Mouse (Mus musculus) stomach, embryonic 14.5 days (tissue): Measurements from ENCODE around the gene Fig4. TPM values are rescaled to one million over a fixed set of nuclear protein-coding genes. Genes with fewer than 3 reads are reported as not detected.

Source experiments
- ATAC-seq: fragments of 200-750 bp; cut with Nextera tagmentation; 2 replicates; pipeline ENCODE4 v1.8.0; 2017; ENCODE audit warnings: low read depth, moderate TSS enrichment; ENCODE audit not compliant: insufficient number of reproducible peaks, insufficient read depth, low FRiP score
- H3K27ac ChIP-seq: fragments of 300-500 bp; sonication (generic); 2 replicates; pipeline ENCODE4 v1.5.1; 2014; ENCODE audit warnings: mild to moderate bottlenecking, low read length, moderate library complexity, mixed read lengths
- H3K27me3 ChIP-seq: fragments of 300-500 bp; sonication (generic); 2 replicates; pipeline ENCODE4 v1.6.1; 2014; ENCODE audit warnings: low read length, control low read depth, mixed read lengths; ENCODE audit not compliant: control insufficient read depth, insufficient read depth
- H3K36me3 ChIP-seq: fragments of 300-500 bp; sonication (generic); 2 replicates; pipeline ENCODE4 v1.6.1; 2014; ENCODE audit warnings: mild to moderate bottlenecking, control low read depth, low read length, moderate library complexity, mixed read lengths; ENCODE audit not compliant: control insufficient read depth, insufficient read depth
- H3K4me1 ChIP-seq: fragments of 300-500 bp; sonication (generic); 2 replicates; pipeline ENCODE4 v1.6.1; 2014; ENCODE audit warnings: low read length, control low read depth, mixed read lengths; ENCODE audit not compliant: control insufficient read depth, insufficient read depth
- H3K4me2 ChIP-seq: fragments of 300-500 bp; sonication (generic); replicated peaks from 2 replicates; pipeline ENCODE4 v1.6.1; 2014; ENCODE audit warnings: low read depth, low read length, control low read depth
- H3K4me3 ChIP-seq: fragments of 300-500 bp; sonication (generic); 2 replicates; pipeline ENCODE4 v1.5.1; 2014; ENCODE audit warnings: low read depth, low read length, control low read depth
- H3K9ac ChIP-seq: fragments of 300-500 bp; sonication (generic); replicated peaks from 2 replicates; pipeline ENCODE4 v1.6.1; 2014; ENCODE audit warnings: low read depth, mild to moderate bottlenecking, control low read depth, low read length, moderate library complexity, mixed read lengths
- H3K9me3 ChIP-seq: fragments of 300-500 bp; sonication (generic); 2 replicates; pipeline ENCODE4 v1.6.1; 2016; ENCODE audit warnings: low read depth, low read length, control low read depth; ENCODE audit not compliant: control insufficient read depth
- WGBS: fragments of 180-500 bp; shearing (Covaris S2); extraction: QIAGEN DNeasy Blood & Tissue Kit; methylation state at CpG from one replicate; pipeline ENCODE4 v1.1.7; 2014; 5-methylcytosine and 5-hydroxymethylcytosine counted together
- polyA plus RNA-seq: library from polyadenylated mRNA; unstranded; fragments of >200 nt; fragmentation: Nextera tagmentation; extraction: Ambion mirVana; gene quantifications from 2 replicates; pipeline ENCODE4 v1.2.1, GENCODE M21; 2014

Fig4 gene
- polyA plus RNA-seq, 1 experiment from 2014 or later: 17.0 TPM

DNA sequence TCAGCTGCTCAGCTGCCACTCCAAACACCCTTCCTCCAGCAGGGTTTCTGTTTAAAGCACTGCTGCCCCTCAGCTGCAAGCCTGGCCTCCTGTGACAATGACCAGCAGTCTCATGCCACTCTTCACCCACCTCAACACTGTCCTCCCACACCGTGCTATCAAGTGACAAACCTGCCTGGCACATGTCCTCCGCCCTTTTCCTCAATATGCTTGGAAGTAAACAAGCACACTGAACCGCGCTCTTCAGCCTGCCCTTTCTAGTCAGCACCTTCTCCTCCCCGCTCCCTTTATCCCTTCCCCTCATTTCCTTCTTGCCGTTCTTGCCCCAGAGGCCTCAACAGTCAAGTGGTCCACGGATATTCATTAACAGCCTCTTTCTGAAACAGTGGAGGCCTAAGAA is 62.0 kb downstream of the Fig4 start:
- Histone ChIP-seq H3K36me3 (no peaks in the 10 kb centered on the region), H3K4me3 (no peak overlapping the region), H3K9me3 (no peaks in the 10 kb centered on the region), H3K4me1 (no peaks in the 10 kb centered on the region), H3K27ac (no peak overlapping the region), H3K9ac (no peak overlapping the region), H3K4me2 (no peak overlapping the region), H3K27me3 (no peaks in the 10 kb centered on the region)
- WGBS: 30% methylated on average over 7 of the region's 7 CpGs
- no peak for ATAC-seq

GRCm38 (mm10) chr10:41236020-41236419 is 67.0 kb downstream of the Fig4 start:
- 0 out of 2 replicates have a peak, but pooled peaks have one; percentile 33 for ATAC-seq
- no peaks in the 10 kb centered on the region for H3K4me1 ChIP-seq
- no peaks in the 10 kb centered on the region for H3K36me3 ChIP-seq
- no peak overlapping the region for H3K4me2 ChIP-seq
- no peak overlapping the region for H3K27ac ChIP-seq
- 82% methylated on average over 2 of the region's 2 CpGs for WGBS
- H3K27me3 ChIP-seq: no peaks in the 10 kb centered on the region
- no peaks in the 10 kb centered on the region for H3K9me3 ChIP-seq
- no peak overlapping the region for H3K9ac ChIP-seq
- no peak overlapping the region for H3K4me3 ChIP-seq

DNA sequence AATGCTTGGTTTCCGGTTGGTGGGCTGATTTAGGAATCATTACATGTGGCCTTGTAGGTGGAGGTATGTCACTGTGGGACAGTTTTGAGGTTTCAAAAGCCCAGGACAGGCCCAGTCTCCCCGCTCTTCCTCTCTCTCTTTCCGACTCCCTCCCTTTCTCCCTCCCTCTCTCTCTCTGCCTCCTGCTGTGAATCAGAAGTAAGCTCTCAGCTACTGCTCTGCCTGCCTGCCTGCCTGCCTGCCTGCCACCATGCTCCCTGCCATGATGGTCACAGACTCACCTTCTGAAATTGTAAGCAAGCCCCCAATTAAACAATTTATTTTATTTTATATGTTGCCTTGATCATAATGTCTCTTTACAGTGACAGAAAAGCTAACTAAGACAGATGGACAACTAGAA is 67.5 kb downstream of the Fig4 start:
- Histone ChIP-seq H3K27me3 (no peaks in the 10 kb centered on the region), H3K9ac (no peak overlapping the region), H3K4me3 (no peak overlapping the region), H3K36me3 (no peaks in the 10 kb centered on the region), H3K4me1 (no peaks in the 10 kb centered on the region), H3K9me3 (no peaks in the 10 kb centered on the region), H3K4me2 (no peak overlapping the region), H3K27ac (no peak overlapping the region)
- ATAC-seq: no peak
- 89% methylated on average over 3 of the region's 3 CpGs for WGBS

GRCm38 (mm10) chr10:41235159-41235558 is 67.9 kb downstream of the Fig4 start:
- no peaks in the 10 kb centered on the region for H3K4me1 ChIP-seq
- no peaks in the 10 kb centered on the region for H3K27me3 ChIP-seq
- H3K4me2 ChIP-seq: no peak overlapping the region
- 94% methylated on average over 2 of the region's 2 CpGs for WGBS
- no peak for ATAC-seq
- H3K4me3 ChIP-seq: no peak overlapping the region
- H3K9me3 ChIP-seq: no peaks in the 10 kb centered on the region
- H3K27ac ChIP-seq: no peak overlapping the region
- H3K9ac ChIP-seq: no peak overlapping the region
- H3K36me3 ChIP-seq: no peaks in the 10 kb centered on the region

- 80% methylated on average over 9 of the region's 9 CpGs for WGBS
- no peak overlapping the region for H3K9ac ChIP-seq
- H3K27me3 ChIP-seq: no peaks in the 10 kb centered on the region
- no peaks in the 10 kb centered on the region for H3K36me3 ChIP-seq
- no peaks in the 10 kb centered on the region for H3K9me3 ChIP-seq
- no peaks in the 10 kb centered on the region for H3K4me1 ChIP-seq
- no peak for ATAC-seq
- no peak overlapping the region for H3K4me2 ChIP-seq
- H3K27ac ChIP-seq: no peak overlapping the region
- no peak overlapping the region for H3K4me3 ChIP-seq
Observed at GRCm38 (mm10) chr10:41234552-41234951, 68.5 kb downstream of the Fig4 start.

- no peaks in the 10 kb centered on the region for H3K36me3 ChIP-seq
- no peaks in the 10 kb centered on the region for H3K4me1 ChIP-seq
- no peak overlapping the region for H3K27ac ChIP-seq
- no peak overlapping the region for H3K4me2 ChIP-seq
- no peak overlapping the region for H3K9ac ChIP-seq
- 79% methylated on average over 6 of the region's 6 CpGs for WGBS
- no peaks in the 10 kb centered on the region for H3K9me3 ChIP-seq
- no peak for ATAC-seq
- no peak overlapping the region for H3K4me3 ChIP-seq
- no peaks in the 10 kb centered on the region for H3K27me3 ChIP-seq
Observed at GRCm38 (mm10) chr10:41233140-41233539, 69.9 kb downstream of the Fig4 start.

DNA sequence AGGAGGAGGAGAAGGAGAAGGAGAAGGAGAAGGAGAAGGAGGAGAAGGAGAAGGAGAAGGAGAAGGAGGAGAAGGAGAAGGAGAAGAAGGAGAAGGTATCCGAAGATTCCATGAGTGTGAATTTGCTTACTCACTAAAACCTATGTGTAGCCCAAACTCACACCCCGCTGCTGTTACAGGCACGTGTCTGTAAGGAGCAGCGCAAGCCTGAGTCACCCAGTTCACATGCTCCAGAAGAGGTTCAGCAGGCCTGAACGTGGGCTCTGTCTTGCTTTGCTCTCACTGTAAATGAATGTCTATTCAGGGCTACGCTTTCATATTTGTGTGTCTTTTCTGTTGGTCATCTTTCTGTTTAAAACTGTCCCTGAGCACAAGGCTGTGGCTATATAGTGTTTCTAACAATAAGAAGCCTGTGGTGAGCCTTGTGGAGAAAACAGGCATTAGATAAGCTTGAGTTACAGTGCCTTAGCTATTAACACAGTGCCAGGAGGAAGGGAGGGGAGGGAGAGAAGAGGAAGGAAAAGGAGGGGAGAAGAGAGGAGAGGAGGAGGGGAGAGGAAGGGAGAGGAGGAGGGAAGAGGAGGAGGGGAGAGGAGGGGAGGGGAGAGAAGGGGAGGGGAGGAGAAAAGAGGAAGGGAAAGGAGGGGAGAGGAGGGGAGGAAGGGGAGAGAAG is 71.8 kb downstream of the Fig4 start:
- WGBS: 89% methylated on average over 6 of the region's 6 CpGs
- H3K4me2 ChIP-seq: no peak overlapping the region
- ATAC-seq: no peak
- no peaks in the 10 kb centered on the region for H3K27me3 ChIP-seq
- no peak overlapping the region for H3K9ac ChIP-seq
- no peak overlapping the region for H3K4me3 ChIP-seq
- H3K9me3 ChIP-seq: no peaks in the 10 kb centered on the region
- no peaks in the 10 kb centered on the region for H3K36me3 ChIP-seq
- H3K4me1 ChIP-seq: no peaks in the 10 kb centered on the region
- no peak overlapping the region for H3K27ac ChIP-seq

DNA sequence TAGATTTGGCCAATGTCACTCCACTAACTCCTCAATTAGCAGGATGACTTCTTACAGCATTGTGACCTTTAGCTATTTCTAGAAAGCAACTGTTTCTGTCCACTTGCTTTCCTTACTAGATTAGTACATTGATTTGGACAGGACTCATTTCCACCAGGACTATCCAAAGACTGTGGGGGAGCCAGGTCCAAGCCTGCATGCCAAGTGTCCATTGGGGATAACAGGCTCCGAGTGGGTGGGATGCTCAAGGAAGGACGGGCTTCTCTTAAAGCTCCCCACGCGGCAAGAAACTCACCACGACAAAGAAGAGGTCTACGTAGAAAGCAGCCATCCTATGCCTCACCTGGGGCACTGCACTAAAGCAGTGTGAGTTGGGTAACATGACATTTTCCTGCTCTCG is 75.4 kb downstream of the Fig4 start:
- Histone ChIP-seq H3K36me3 (no peaks in the 10 kb centered on the region), H3K4me2 (no peak overlapping the region), H3K27ac (no peak overlapping the region), H3K27me3 (no peaks in the 10 kb centered on the region), H3K4me1 (no peaks in the 10 kb centered on the region), H3K9ac (no peak overlapping the region), H3K4me3 (no peak overlapping the region), H3K9me3 (no peaks in the 10 kb centered on the region)
- ATAC-seq: no peak
- 92% methylated on average over 7 of the region's 7 CpGs for WGBS

- H3K4me2 ChIP-seq: no peak overlapping the region
- ATAC-seq: no peak
- no peaks in the 10 kb centered on the region for H3K4me1 ChIP-seq
- H3K27me3 ChIP-seq: no peaks in the 10 kb centered on the region
- H3K4me3 ChIP-seq: no peak overlapping the region
- H3K9ac ChIP-seq: no peak overlapping the region
- H3K27ac ChIP-seq: no peak overlapping the region
- no peaks in the 10 kb centered on the region for H3K36me3 ChIP-seq
- no peaks in the 10 kb centered on the region for H3K9me3 ChIP-seq
- 53% methylated on average over 4 of the region's 4 CpGs for WGBS
Observed at GRCm38 (mm10) chr10:41223499-41223898, 79.6 kb downstream of the Fig4 start.
